16 mouse cellular contexts compared by ENCODE assay signal in genomic region chr3:51671071-51671469, GRCm38 (mm10). TPM values are rescaled to one million over a fixed set of nuclear protein-coding genes. Genes with fewer than 3 reads are reported as not detected.
"Had no signal": no experiment of that assay in that cellular context is flagged by ENCODE, and none has a peak within 500 bp of the region (broad histone marks: within the 10 kb centered on the region; RNA-seq: fewer than 3 reads in every experiment).

No protein-coding gene starts in this region.

- H3K27ac ChIP-seq: kidney, postnatal 0 days; limb, embryonic 13.5 days; midbrain, embryonic 10.5 days; neural tube, embryonic 15.5 days had no signal

- H3K27me3 ChIP-seq: limb, embryonic 13.5 days; neural tube, embryonic 15.5 days had no signal

- H3K4me2 ChIP-seq: limb, embryonic 13.5 days; neural tube, embryonic 15.5 days had no signal

- H3K4me1 ChIP-seq: neural tube, embryonic 15.5 days had no signal

- H3K9me3 ChIP-seq: limb, embryonic 13.5 days; midbrain, embryonic 10.5 days; neural tube, embryonic 15.5 days had no signal

- H3K36me3 ChIP-seq: limb, embryonic 13.5 days; midbrain, embryonic 10.5 days; neural tube, embryonic 15.5 days had no signal

- DNase-seq: kidney, adult 9 months; kidney, postnatal 36 days; lung, adult 2 months; lung, postnatal 4 days; midbrain, embryonic 14.5 days; spleen, adult 18-20 months; thymus, adult 18-20 months; thymus, postnatal 14 days had no signal

- H3K9ac ChIP-seq: limb, embryonic 13.5 days; neural tube, embryonic 15.5 days had no signal

- ATAC-seq: lung, postnatal 0 days had no signal

- H3K4me3 ChIP-seq: limb, embryonic 13.5 days; midbrain, embryonic 10.5 days; myocyte; neural tube, embryonic 15.5 days had no signal

RNA-seq across cellular contexts. Expression of gene Mgst2, which starts 10.9 kb away (rescaled TPM):
- total RNA-seq: layer of hippocampus, adult 18-20 months; left cerebral cortex, postnatal 36 days had no signal
